Mouse (Mus musculus) bone marrow macrophage, adult 2 months (primary cell): ENCODE data around the gene Pigl.

Experiments
- CTCF ChIP-seq: IDR thresholded peaks from 2 replicates; pipeline ENCODE4 v1.5.1; 2012; ENCODE audit warnings: low read depth, mild to moderate bottlenecking, low read length, moderate library complexity
- POLR2A ChIP-seq: IDR thresholded peaks from 2 replicates; pipeline ENCODE4 v1.6.1; 2012; ENCODE audit warnings: mild to moderate bottlenecking, low read depth, low read length, borderline replicate concordance

GRCm38 (mm10) chr11:62498802-62499201 lies 40.5 kb downstream of the Pigl start:
- no peak for TF ChIP-seq CTCF
- no peak for TF ChIP-seq POLR2A
